Mouse (Mus musculus) kidney, postnatal 25 days (tissue): ENCODE measurements around the gene Mocs2.

Source experiments
- DNase-seq, 2 experiments: peaks; one replicate each; pipeline ENCODE4 v3.0.0; 2021; ENCODE audit warnings: mixed read lengths in 2 of 2

The Mocs2 gene

DNA sequence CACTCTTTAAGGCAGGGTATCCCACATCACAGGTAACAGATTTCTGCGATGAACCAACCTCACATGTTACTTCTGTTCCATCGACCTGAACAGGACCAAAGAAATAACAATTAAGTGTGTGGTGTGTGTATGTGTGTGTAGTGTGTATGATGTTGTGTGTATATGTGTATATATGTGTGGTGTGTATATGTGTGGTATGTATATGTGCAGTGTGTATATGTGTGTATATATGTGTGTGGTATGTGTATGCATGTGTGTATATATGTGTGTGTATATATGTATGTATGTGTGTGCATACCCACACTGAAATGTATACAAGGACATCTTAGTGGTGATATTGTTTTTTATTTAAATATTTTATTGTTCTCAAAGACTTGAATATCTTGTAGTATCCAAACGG is 36.4 kb downstream of the Mocs2 start:
- no peak for DNase-seq

DNA sequence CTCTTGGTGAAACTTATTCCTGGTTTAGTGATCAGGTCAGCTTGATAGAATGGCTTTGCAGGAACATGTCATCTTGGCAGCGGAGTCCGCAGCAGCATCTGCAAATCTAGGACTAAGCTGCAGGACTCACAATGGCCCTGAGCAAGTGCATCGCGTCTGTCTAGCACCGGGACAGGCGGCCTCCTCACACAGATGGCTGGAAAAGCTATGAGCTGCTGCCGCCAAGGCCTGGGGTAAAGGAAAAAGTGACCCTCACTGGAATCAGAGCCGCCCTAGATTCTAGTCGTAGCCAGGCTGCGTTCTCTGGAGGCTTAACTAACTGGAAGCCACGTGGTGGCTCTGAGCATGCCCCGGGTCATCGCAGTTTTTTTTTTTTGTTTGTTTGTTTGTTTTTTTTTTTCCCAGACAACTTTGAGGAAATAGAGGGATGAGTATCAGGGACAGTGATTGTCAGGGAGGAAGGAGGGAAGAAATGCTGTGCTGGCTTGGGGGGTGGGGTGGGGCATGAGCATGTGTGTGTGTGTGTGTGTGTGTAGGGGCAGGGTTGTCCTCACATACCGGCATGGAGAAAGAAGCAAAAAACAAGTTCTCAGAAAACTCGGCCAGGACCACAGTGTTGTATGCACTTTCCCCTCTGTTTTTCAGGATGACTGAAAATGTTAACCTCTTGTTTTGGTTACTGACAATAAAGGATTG is 37.7 kb downstream of the Mocs2 start:
- no peak for DNase-seq

- no peak for DNase-seq
Measured at GRCm38 (mm10) chr13:114856269-114856627, 38.2 kb downstream of the Mocs2 start.

GRCm38 (mm10) chr13:114857525-114857924 is 39.5 kb downstream of the Mocs2 start:
- DNase-seq, result no peak

DNA sequence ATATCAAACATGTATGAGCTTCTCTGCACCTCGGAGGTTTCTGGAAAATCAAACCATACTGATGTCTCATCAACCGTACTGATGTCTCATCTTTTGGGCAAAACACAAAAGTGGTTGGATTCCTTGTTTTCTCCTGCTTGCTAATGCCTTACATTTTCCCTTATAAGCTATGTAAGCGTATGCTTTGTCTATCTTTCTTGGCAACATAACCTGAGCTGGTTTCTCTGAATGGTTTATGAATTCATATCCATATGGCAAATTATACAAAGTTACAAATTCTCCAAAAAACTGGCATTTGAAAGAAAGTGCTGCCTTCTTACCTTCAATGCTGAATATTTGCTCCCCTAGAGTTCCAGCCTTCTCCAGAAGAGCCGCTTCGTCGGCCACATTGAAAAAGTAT is 56.7 kb downstream of the Mocs2 start:
- no peak for DNase-seq

GRCm38 (mm10) chr13:114876005-114876520 is 58.0 kb downstream of the Mocs2 start:
- no peak for DNase-seq

GRCm38 (mm10) chr13:114878667-114879066 is 60.6 kb downstream of the Mocs2 start:
- no peak for DNase-seq
